Comparison of ENCODE assay signal across 22 mouse cellular contexts in the genomic region with DNA sequence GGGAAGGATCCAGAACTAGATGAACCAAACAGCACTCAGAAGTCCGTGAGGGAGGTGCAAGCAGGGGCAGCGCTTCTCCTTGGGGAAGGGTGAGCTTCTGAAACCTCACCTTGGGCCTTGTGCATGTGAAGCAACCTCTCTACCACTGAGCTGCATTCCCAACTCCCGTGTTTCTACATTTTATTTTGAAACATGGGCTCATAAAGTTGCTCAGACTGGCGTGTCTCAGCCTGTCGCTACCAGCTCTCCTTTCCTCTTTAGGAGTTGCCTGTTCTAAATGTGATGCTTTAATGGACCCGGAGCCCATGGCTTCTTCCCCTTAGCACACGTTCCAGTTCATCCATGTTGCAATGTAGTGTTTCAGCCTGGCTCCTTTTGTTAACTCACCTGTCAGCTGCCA. TPM values are rescaled to one million over a fixed set of nuclear protein-coding genes. Genes with fewer than 3 reads are reported as not detected.
A peak's percentile ranks its signal among the peaks of the same experiment; 100 is the strongest.
DNase-seq lines count a peak whose midpoint lies in the region; ATAC-seq and TF ChIP-seq lines count a peak whose summit lies in the region.
"Had no signal": no experiment of that assay in that cellular context is flagged by ENCODE, and none has a peak within 500 bp of the region (broad histone marks: within the 10 kb centered on the region; RNA-seq: fewer than 3 reads in every experiment).

No protein-coding gene starts in this region.

- H3K9ac ChIP-seq in forebrain, embryonic 13.5 days = no peak overlapping the region
- no peak overlapping the region for H3K9ac ChIP-seq in limb, embryonic 13.5 days
- H3K9ac ChIP-seq in kidney, embryonic 14.5 days (ENCODE audit: low read depth, low read length) = no peak overlapping the region
- H3K9ac ChIP-seq: forebrain, postnatal 0 days; hindbrain, embryonic 13.5 days; midbrain, embryonic 12.5 days had no signal

- H3K27me3 ChIP-seq in forebrain, embryonic 10.5 days (ENCODE audit: poor library complexity, severe bottlenecking) = no peaks in the 10 kb centered on the region
- no peaks in the 10 kb centered on the region for H3K27me3 ChIP-seq in forebrain, embryonic 13.5 days
- no peaks in the 10 kb centered on the region; the same call in 1 of the 2 replicates for H3K27me3 ChIP-seq in spleen, adult 2 months (ENCODE audit: control insufficient read depth, insufficient read depth, low read length)
- no peaks in the 10 kb centered on the region for H3K27me3 ChIP-seq in limb, embryonic 13.5 days
- H3K27me3 ChIP-seq in kidney, embryonic 14.5 days (ENCODE audit: control insufficient read depth, insufficient read depth, low read length) = no peaks in the 10 kb centered on the region
- H3K27me3 ChIP-seq: hindbrain, embryonic 13.5 days; midbrain, embryonic 12.5 days had no signal

- no peak for DNase-seq in forebrain, embryonic 10.5 days (ENCODE audit: extremely low spot score, low spot score)
- DNase-seq in spleen, adult 2 months (ENCODE audit: low read depth in 1 of 2, low spot score in 2 of 2) = no peak
- no peak for DNase-seq in spleen, postnatal 36 days (ENCODE audit: low spot score in 2 of 2)
- no peak for DNase-seq in lung, postnatal 14 days
- DNase-seq: adrenal gland, postnatal 25 days; cerebellum, adult 11-12 months; cerebellum, postnatal 36 days; forebrain, postnatal 0 days; heart, postnatal 10 days; kidney, adult 8-10 months; kidney, postnatal 25 days; lung, adult 2 months; lung, postnatal 36 days; spleen, adult 18-20 months; thymus, postnatal 14 days had no signal

- no peaks in the 10 kb centered on the region for H3K9me3 ChIP-seq in forebrain, embryonic 10.5 days
- no peaks in the 10 kb centered on the region for H3K9me3 ChIP-seq in forebrain, embryonic 13.5 days (replicated peaks)
- no peaks in the 10 kb centered on the region for H3K9me3 ChIP-seq in limb, embryonic 13.5 days
- no peaks in the 10 kb centered on the region for H3K9me3 ChIP-seq in kidney, embryonic 14.5 days (ENCODE audit: control insufficient read depth, low read length)
- H3K9me3 ChIP-seq: heart, embryonic 10.5 days; hindbrain, embryonic 13.5 days; midbrain, embryonic 12.5 days had no signal

- 88% methylated on average over 7 of the region's 7 CpGs for WGBS in forebrain, embryonic 10.5 days
- WGBS in forebrain, embryonic 13.5 days = 89% methylated on average over 7 of the region's 7 CpGs
- WGBS in spleen, adult 2 months = 81% methylated on average over 7 of the region's 7 CpGs
- 72% methylated on average over 7 of the region's 7 CpGs for WGBS in limb, embryonic 13.5 days
- 78% methylated on average over 7 of the region's 7 CpGs for WGBS in kidney, embryonic 14.5 days

- H3K4me1 ChIP-seq in forebrain, embryonic 10.5 days = peaks cover 47% of the 10 kb centered on the region
- H3K4me1 ChIP-seq in forebrain, embryonic 13.5 days = peaks cover 37% of the 10 kb centered on the region
- H3K4me1 ChIP-seq in spleen, adult 2 months (ENCODE audit: control insufficient read depth, insufficient read depth, insufficient read length) = peaks cover 20% of the 10 kb centered on the region
- H3K4me1 ChIP-seq in limb, embryonic 13.5 days = peaks cover 40% of the 10 kb centered on the region
- H3K4me1 ChIP-seq in kidney, embryonic 14.5 days (ENCODE audit: control insufficient read depth, insufficient read depth, low read length) = peaks cover 18% of the 10 kb centered on the region

- no peak for ATAC-seq in forebrain, embryonic 13.5 days
- no peak for ATAC-seq in limb, embryonic 13.5 days (ENCODE audit: low FRiP score, low read depth)
- no peak for ATAC-seq in kidney, embryonic 14.5 days (ENCODE audit: low FRiP score, low TSS enrichment)
- ATAC-seq: CD4-positive, CD25-positive, alpha-beta regulatory T cell, adult 4 months; forebrain, postnatal 0 days had no signal

- peaks cover 77% of the 10 kb centered on the region for H3K36me3 ChIP-seq in forebrain, embryonic 10.5 days (replicated peaks)
- peaks cover 19% of the 10 kb centered on the region for H3K36me3 ChIP-seq in forebrain, embryonic 13.5 days (ENCODE audit: poor library complexity, severe bottlenecking)
- no peaks in the 10 kb centered on the region for H3K36me3 ChIP-seq in spleen, adult 2 months (ENCODE audit: control insufficient read depth, insufficient read depth, low read length)
- H3K36me3 ChIP-seq in limb, embryonic 13.5 days = peaks cover 28% of the 10 kb centered on the region; the same call in 1 of the 2 replicates
- peaks cover 5% of the 10 kb centered on the region for H3K36me3 ChIP-seq in kidney, embryonic 14.5 days (ENCODE audit: control insufficient read depth, insufficient read depth, low read length)

- no peak overlapping the region for H3K4me3 ChIP-seq in forebrain, embryonic 10.5 days
- H3K4me3 ChIP-seq in forebrain, embryonic 13.5 days = no peak overlapping the region
- H3K4me3 ChIP-seq in spleen, adult 2 months (ENCODE audit: extremely low read depth, insufficient read depth, insufficient read length) = peak overlapping the region; percentile 3; the same call in 1 of the 2 replicates
- no peak overlapping the region for H3K4me3 ChIP-seq in limb, embryonic 13.5 days
- H3K4me3 ChIP-seq in kidney, embryonic 14.5 days (ENCODE audit: low read length) = no peak overlapping the region
- H3K4me3 ChIP-seq: heart, embryonic 10.5 days; hindbrain, embryonic 13.5 days; midbrain, embryonic 12.5 days had no signal

- TF ChIP-seq POLR2A in spleen, adult 2 months (IDR thresholded peaks at IDR 0.05; ENCODE audit: low read depth, low read length) = no peak

- H3K27ac ChIP-seq in forebrain, embryonic 10.5 days = 0 out of 2 replicates have a peak overlapping the region, but pooled peaks have one; percentile 4
- no peak overlapping the region for H3K27ac ChIP-seq in forebrain, embryonic 13.5 days
- peak overlapping the region; percentile 48; the same call in 1 of the 2 replicates for H3K27ac ChIP-seq in spleen, adult 2 months (ENCODE audit: insufficient read depth, low read length)
- no peak overlapping the region; the same call in 1 of the 2 replicates for H3K27ac ChIP-seq in limb, embryonic 13.5 days
- no peak overlapping the region for H3K27ac ChIP-seq in kidney, embryonic 14.5 days (ENCODE audit: low read depth, low read length)
- H3K27ac ChIP-seq: heart, embryonic 10.5 days; hindbrain, embryonic 13.5 days; midbrain, embryonic 12.5 days had no signal

- TF ChIP-seq CTCF in spleen, adult 2 months (IDR thresholded peaks at IDR 0.05; ENCODE audit: extremely low read depth, insufficient read depth, insufficient read length, insufficient replicate concordance) = no peak

- no peak overlapping the region for H3K4me2 ChIP-seq in forebrain, embryonic 13.5 days
- H3K4me2 ChIP-seq in limb, embryonic 13.5 days (replicated peaks) = peak overlapping the region; percentile 30; the same call in 1 of the 2 replicates
- no peak overlapping the region for H3K4me2 ChIP-seq in kidney, embryonic 14.5 days (replicated peaks; ENCODE audit: low read depth, low read length)
- H3K4me2 ChIP-seq: hindbrain, embryonic 13.5 days; midbrain, embryonic 12.5 days had no signal

RNA-seq across cellular contexts. Expression of gene Srebf2, which starts 5.5 kb away (rescaled TPM):
- polyA plus RNA-seq in forebrain, embryonic 10.5 days (2016; fragmentation: Nextera tagmentation; extraction: Ambion mirVana) = 207 and 227 TPM in 2 replicates
- polyA plus RNA-seq in forebrain, embryonic 13.5 days (2015; fragmentation: Nextera tagmentation; extraction: Ambion mirVana) = 200 and 218 TPM in 2 replicates
- 204 and 317 TPM in 2 replicates for polyA plus RNA-seq in spleen, adult 2 months (2012; rRNA removed)
- 168 and 173 TPM in 2 replicates for polyA plus RNA-seq in limb, embryonic 13.5 days (2015; fragmentation: Nextera tagmentation; extraction: Ambion mirVana)
- polyA plus RNA-seq in kidney, embryonic 14.5 days (2014; fragmentation: Nextera tagmentation; extraction: Ambion mirVana) = 76.9 and 114 TPM in 2 replicates

RNA-seq across cellular contexts. Expression of gene Ccdc134, which starts 24.7 kb away (rescaled TPM):
- polyA plus RNA-seq in forebrain, embryonic 10.5 days (2016; fragmentation: Nextera tagmentation; extraction: Ambion mirVana) = 22.9 and 24.0 TPM in 2 replicates
- polyA plus RNA-seq in forebrain, embryonic 13.5 days (2015; fragmentation: Nextera tagmentation; extraction: Ambion mirVana) = 15.2 and 15.9 TPM in 2 replicates
- polyA plus RNA-seq in spleen, adult 2 months (2012; rRNA removed) = 16.2 and 16.7 TPM in 2 replicates
- polyA plus RNA-seq in limb, embryonic 13.5 days (2015; fragmentation: Nextera tagmentation; extraction: Ambion mirVana) = 27.6 and 30.3 TPM in 2 replicates
- 12.8 and 19.6 TPM in 2 replicates for polyA plus RNA-seq in kidney, embryonic 14.5 days (2014; fragmentation: Nextera tagmentation; extraction: Ambion mirVana)

Comparison
In these comparisons a context has a peak if more than half of its experiments do, and no peak if none do; other contexts are left out.
1. H3K27ac ChIP-seq: peak in forebrain, embryonic 10.5 days (single experiment) and spleen, adult 2 months (single experiment); none in forebrain, embryonic 13.5 days (single experiment), limb, embryonic 13.5 days (single experiment) and kidney, embryonic 14.5 days (single experiment).